Mouse (Mus musculus): ENCODE measurements at regions not wholly inside any gene's neighbourhood (a gene's known extent, or its start where the extent isn't known, plus 50 kb on each side); places are given as distances from the start of the nearest gene placed in this dataset.

GRCm38 (mm10) chr10:46047591-46047990, 470.0 kb downstream of the Hace1 start:
- TF ChIP-seq RCOR1 (conservative IDR thresholded peaks at IDR 0.05; ENCODE audit: low read depth, low read length) (no peak), CTCF (conservative IDR thresholded peaks at IDR 0.05 in 1 of 2, IDR thresholded peaks at IDR 0.05 in 1 of 2; ENCODE audit: low read depth in 2 of 2, low read length in 2 of 2) (no peak), ZNF384 (IDR thresholded peaks at IDR 0.05; ENCODE audit: low read depth, low read length) (no peak)
